Mouse (Mus musculus) right cerebral cortex, postnatal 25 days (tissue): ENCODE results near the gene Ccdc155.
"Not testable (repeated sequence)": the region's sequence is repeated elsewhere in the genome, so short reads cannot be mapped to it uniquely, and the experiment has no call there.

Source experiments
- DNase-seq: peaks from one replicate; pipeline ENCODE4 v3.0.0; 2022

The Ccdc155 gene

GRCm38 (mm10) chr7:45189600-45189999, 15.1 kb downstream of the Ccdc155 start:
- peak; percentile 65 for DNase-seq

GRCm38 (mm10) chr7:45185921-45186320, 18.8 kb downstream of the Ccdc155 start:
- DNase-seq, result no peak

GRCm38 (mm10) chr7:45183672-45184071, 21.0 kb downstream of the Ccdc155 start:
- no peak for DNase-seq

- DNase-seq, result no peak
Observed at GRCm38 (mm10) chr7:45182606-45183005, 22.1 kb downstream of the Ccdc155 start.

GRCm38 (mm10) chr7:45182199-45182601, 22.5 kb downstream of the Ccdc155 start:
- peak; percentile 85 for DNase-seq

- DNase-seq, result no peak
Observed at GRCm38 (mm10) chr7:45181540-45181939, 23.2 kb downstream of the Ccdc155 start.

GRCm38 (mm10) chr7:45180896-45181477, 23.7 kb downstream of the Ccdc155 start, which contains the start of gene Pth2:
Gene Pth2, plus strand, starts transcription at chr7:45180995.
- DNase-seq, result no peak

- DNase-seq, result no peak
Observed at GRCm38 (mm10) chr7:45179469-45179868, 25.2 kb downstream of the Ccdc155 start, which contains the start of gene Gfy. Gene Gfy, minus strand, starts transcription at chr7:45179569.

GRCm38 (mm10) chr7:45178550-45178949, 26.1 kb downstream of the Ccdc155 start:
- DNase-seq, result no peak

GRCm38 (mm10) chr7:45176356-45176755, 28.3 kb downstream of the Ccdc155 start:
- no peak for DNase-seq

- DNase-seq, result no peak
Observed at GRCm38 (mm10) chr7:45175929-45176328, 28.8 kb downstream of the Ccdc155 start.

GRCm38 (mm10) chr7:45175398-45175797, 29.3 kb downstream of the Ccdc155 start:
- DNase-seq, result no peak

GRCm38 (mm10) chr7:45174567-45175280, 30.0 kb downstream of the Ccdc155 start:
- DNase-seq, result no peak

GRCm38 (mm10) chr7:45173772-45174171, 30.9 kb downstream of the Ccdc155 start:
- DNase-seq, result not testable (repeated sequence)

GRCm38 (mm10) chr7:45172974-45173373, 31.7 kb downstream of the Ccdc155 start:
- no peak for DNase-seq

- DNase-seq, result peak; percentile 66
Observed at GRCm38 (mm10) chr7:45169495-45169894, 35.2 kb downstream of the Ccdc155 start.

- no peak for DNase-seq
Observed at GRCm38 (mm10) chr7:45168656-45169055, 36.0 kb downstream of the Ccdc155 start.

- DNase-seq, result peak; percentile 57
Observed at GRCm38 (mm10) chr7:45167761-45168445, 36.8 kb downstream of the Ccdc155 start.

GRCm38 (mm10) chr7:45166950-45167401, 37.7 kb downstream of the Ccdc155 start:
- DNase-seq, result peak; percentile 74

GRCm38 (mm10) chr7:45165701-45166100, 39.0 kb downstream of the Ccdc155 start:
- no peak for DNase-seq

- no peak for DNase-seq
Observed at GRCm38 (mm10) chr7:45164833-45165232, 39.9 kb downstream of the Ccdc155 start.

- peak; percentile 73 for DNase-seq
Observed at GRCm38 (mm10) chr7:45163735-45164490, 40.8 kb downstream of the Ccdc155 start, which contains the start of gene Slc17a7. Gene Slc17a7, plus strand, starts transcription at chr7:45163949.
